Mouse (Mus musculus): ENCODE measurements at regions not wholly inside any gene's neighbourhood (a gene's known extent, or its start where the extent isn't known, plus 50 kb on each side); places are given as distances from the start of the nearest gene placed in this dataset.

GRCm38 (mm10) chr12:95072307-95072706 lies 619.7 kb upstream of the Flrt2 start:
- TF ChIP-seq POLR2A (IDR thresholded peaks at IDR 0.05; ENCODE audit: borderline replicate concordance, extremely low read depth, insufficient read depth, insufficient read length, poor library complexity, severe bottlenecking), result no peak
- TF ChIP-seq CTCF (IDR thresholded peaks at IDR 0.05; ENCODE audit: borderline replicate concordance, extremely low read depth, insufficient read depth, insufficient read length), result no peak
